Mouse (Mus musculus): ENCODE measurements at regions not wholly inside any gene's neighbourhood (a gene's known extent, or its start where the extent isn't known, plus 50 kb on each side); places are given as distances from the start of the nearest gene placed in this dataset.

- DNase-seq, result no peak
- intact Hi-C loops (cut with DNase I), result no loop called here
Observed at GRCm38 (mm10) chr6:91573487-91573886, 57.8 kb downstream of the Lsm3 start.

GRCm38 (mm10) chr6:91574414-91574813 lies 58.7 kb downstream of the Lsm3 start:
- intact Hi-C loops (cut with DNase I), result no loop called here
- DNase-seq, result no peak

DNA sequence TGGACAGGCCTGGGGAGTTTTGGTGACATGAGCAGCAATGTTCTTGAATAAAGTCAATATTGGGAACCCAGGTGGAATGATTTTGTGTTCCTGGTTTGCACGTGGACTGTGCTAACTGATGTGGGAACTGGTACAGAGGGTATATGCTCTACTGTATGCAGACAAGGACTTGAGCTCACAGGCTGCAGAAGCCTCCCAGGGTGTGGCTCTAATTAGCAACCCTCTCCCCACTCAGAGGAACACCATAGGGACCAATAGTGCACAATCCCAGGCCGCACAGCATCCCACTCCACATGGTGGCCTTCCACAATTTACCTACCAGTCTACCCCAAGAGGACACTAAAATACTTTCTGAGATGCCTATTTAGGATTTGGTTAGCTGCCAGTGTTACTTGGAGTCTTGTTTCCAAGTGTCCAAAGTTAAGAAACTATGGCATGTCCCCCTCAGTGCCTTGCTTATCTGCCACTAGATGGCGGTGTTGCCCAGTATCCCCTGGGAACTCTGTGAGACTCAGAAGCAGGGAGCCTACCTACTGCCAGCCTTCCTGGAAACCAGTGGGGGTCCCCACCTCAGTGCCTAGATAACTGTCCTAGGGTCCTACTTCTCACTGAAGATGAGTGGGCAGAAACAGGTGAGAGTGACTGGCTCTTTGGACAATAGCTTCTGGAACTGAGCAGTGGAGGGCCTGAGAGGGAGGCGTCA lies 60.1 kb downstream of the Lsm3 start:
- peak; percentile 80 to 85 for DNase-seq
- intact Hi-C loops (cut with DNase I), result loop anchor here (1.0 to 5.0 kb wide), 4 partner anchors 49 to 276 kb away; partner anchors contain the start of gene Slc6a6

DNA sequence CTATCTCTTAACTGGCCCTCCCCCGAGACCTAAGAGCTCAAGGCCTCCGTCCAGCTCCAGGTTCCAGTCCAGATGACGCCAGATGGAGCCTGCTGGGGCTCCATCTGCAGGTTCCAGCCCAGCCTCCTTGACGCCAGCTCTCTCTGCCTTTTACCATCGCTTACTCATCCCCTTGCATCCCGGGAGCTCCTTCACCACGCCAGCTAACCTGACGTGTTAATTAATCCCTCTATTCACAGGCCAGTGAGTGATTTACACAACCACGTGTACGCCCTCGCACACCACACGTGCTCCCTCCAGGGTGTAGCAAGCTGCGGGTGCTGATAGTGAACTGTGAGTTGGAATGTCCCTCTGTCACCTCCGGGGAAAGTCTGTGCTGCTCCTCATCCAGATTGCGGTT lies 61.2 kb downstream of the Lsm3 start:
- DNase-seq, result peak in 1 of 2 experiments; percentile 17
- intact Hi-C loops (cut with DNase I), result loop anchor here (1.0 to 5.0 kb wide), 4 partner anchors 50 to 275 kb away; partner anchors contain the start of gene Slc6a6

DNA sequence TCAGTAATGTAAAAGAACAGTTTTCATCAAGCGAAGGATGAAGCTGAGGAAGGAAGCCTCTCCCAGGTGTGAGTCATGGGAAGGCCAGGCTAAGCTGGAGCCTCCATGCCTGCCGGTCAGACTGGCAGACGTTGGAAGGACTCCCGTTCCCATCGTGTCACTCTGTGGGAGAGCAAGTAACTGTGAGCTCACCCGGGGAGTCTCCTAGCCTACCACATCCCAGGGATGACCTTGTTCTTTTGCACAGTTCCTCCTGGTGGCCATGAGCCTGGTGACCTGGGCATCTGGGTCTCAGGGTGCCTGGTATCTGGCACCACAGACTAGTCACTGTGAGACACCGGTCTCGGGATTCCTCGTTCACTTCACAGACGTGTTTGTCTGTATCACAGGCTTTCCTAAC lies 63.9 kb downstream of the Lsm3 start:
- no peak for DNase-seq
- intact Hi-C loops (cut with DNase I), result loop anchor here (5.0 kb wide), 1 partner anchor 273 kb away; no protein-coding TSS in a partner anchor

GRCm38 (mm10) chr6:91580607-91581006 lies 64.9 kb downstream of the Lsm3 start:
- no peak for DNase-seq
- intact Hi-C loops (cut with DNase I), result no loop called here

- no peak for DNase-seq
- intact Hi-C loops (cut with DNase I), result no loop called here
Observed at GRCm38 (mm10) chr6:91582338-91582737, 66.6 kb downstream of the Lsm3 start.

- intact Hi-C loops (cut with DNase I), result no loop called here
- DNase-seq, result no peak
Observed at GRCm38 (mm10) chr6:91583346-91583745, 67.6 kb downstream of the Lsm3 start.

DNA sequence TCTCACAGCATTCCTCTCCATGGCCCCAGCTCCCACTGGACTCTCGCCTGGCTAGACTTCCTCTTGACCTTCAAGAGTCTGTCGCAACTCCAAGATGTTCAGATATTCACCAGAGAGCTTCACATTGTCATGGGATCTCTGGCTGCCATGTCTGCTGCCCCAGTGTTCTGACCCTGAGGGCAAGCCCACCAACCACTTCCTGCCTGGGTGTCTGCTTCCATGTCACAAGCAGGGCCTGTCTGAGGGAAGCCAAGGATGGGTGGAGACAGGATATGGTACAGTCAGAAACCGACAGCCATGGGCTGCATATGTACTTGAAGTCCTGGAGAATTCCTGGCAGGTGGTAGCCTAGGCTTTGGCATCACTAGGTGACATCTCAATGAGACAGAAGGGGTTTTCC lies 69.8 kb downstream of the Lsm3 start:
- no peak for DNase-seq
- intact Hi-C loops (cut with DNase I), result no loop called here

- intact Hi-C loops (cut with DNase I), result no loop called here
- no peak for DNase-seq
Observed at GRCm38 (mm10) chr6:91589181-91589580, 73.5 kb downstream of the Lsm3 start.

- DNase-seq, result no peak
- intact Hi-C loops (cut with DNase I), result no loop called here
Observed at GRCm38 (mm10) chr6:91590395-91590794, 74.7 kb downstream of the Lsm3 start.

GRCm38 (mm10) chr6:91590806-91591571 lies 75.3 kb downstream of the Lsm3 start:
- peak; percentile 21 to 32 for DNase-seq
- intact Hi-C loops (cut with DNase I), result no loop called here

DNA sequence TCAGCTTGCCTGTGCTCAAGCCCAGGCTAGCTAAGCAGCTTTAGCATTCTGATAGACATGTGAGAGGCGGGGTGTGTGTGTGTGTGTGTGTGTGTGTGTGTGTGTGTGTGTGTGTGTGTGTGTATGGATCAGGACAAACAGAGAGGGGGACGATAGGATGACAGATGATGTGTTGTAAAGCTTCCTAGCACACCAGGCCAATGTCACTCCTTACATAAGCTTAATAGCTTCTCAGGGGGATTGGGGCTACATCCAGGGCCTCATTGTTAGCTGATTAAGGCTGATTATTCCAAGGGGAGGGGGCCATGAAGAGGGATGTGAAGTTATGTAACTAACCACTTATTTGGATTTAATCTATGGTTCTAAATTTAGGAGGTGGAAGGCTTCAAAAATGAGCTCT lies 76.9 kb downstream of the Lsm3 start:
- no peak for DNase-seq
- intact Hi-C loops (cut with DNase I), result no loop called here

- intact Hi-C loops (cut with DNase I), result no loop called here
- DNase-seq, result peak; percentile 95 to 96
Observed at GRCm38 (mm10) chr6:91598942-91599341, 83.2 kb downstream of the Lsm3 start.

GRCm38 (mm10) chr6:91600116-91600515 lies 83.7 kb upstream of the Slc6a6 start:
- intact Hi-C loops (cut with DNase I), result no loop called here
- no peak for DNase-seq

DNA sequence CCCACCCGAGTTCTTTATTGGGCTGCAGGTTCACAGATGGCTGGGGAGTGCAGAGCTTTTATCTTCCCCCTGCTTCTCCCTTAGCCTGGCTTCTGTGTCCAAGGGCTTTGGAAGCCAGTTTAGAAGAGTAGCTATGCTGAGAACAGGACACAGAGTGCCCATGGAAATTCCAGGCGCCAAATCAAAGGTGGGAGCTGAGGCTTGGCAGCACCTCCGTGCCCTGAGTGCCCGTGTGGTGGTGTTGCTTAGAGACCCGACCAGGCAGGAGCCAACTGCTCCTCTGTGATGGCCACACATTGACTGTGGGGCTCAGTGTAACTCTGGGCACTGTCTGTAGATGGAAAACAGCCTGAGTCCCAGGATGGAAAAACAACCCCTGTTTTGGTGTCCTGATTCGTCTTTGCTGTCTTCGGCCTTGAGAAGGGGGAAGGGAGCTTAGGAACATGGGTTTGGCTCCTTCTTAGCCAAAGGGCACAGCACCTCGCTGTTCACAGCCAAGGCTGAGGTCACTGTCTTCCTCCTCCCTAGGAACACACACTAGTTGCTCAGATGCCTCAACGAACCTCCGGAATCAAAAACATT lies 77.1 kb upstream of the Slc6a6 start:
- intact Hi-C loops (cut with DNase I), result no loop called here
- DNase-seq, result peak; percentile 40 to 58

- DNase-seq, result no peak
- intact Hi-C loops (cut with DNase I), result no loop called here
Observed at GRCm38 (mm10) chr6:91607613-91608272, 76.1 kb upstream of the Slc6a6 start.

GRCm38 (mm10) chr6:91609671-91610070 lies 74.2 kb upstream of the Slc6a6 start:
- intact Hi-C loops (cut with DNase I), result no loop called here
- no peak for DNase-seq

GRCm38 (mm10) chr6:91615022-91615421 lies 68.8 kb upstream of the Slc6a6 start:
- no peak for DNase-seq
- intact Hi-C loops (cut with DNase I), result no loop called here

- DNase-seq, result peak in 1 of 2 experiments; percentile 26
Observed at GRCm38 (mm10) chr6:91616541-91616940, 67.3 kb upstream of the Slc6a6 start.

DNA sequence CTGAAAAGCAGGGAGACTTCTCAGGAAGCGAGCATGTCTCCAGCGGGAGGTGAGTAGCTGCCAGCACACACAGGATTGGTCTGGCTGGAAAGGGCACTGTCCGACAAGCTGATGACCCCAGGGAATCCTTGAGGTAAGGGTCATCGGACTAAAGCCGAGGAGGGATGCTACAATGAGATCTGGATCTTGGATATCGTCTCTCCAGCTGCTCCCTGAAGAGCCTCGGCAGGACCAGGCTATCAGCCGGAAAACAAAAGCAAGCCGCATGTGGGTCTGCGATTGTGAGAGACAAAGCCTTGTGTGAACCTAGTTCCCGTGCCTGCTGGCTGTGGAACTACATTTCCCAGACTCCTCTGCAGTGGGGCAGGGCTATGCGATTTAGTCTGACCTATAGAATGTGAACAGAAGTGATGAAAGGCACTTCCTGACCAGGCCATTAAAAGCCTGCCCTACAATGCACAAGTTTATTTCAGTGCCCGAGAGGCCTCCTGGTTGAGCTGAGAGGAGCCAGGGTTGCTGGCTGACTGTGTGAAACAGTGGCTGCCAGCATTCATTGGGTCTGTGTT lies 66.7 kb upstream of the Slc6a6 start:
- intact Hi-C loops (cut with DNase I), result no loop called here
- peak; percentile 55 to 59 for DNase-seq

More at GRCm38 (mm10) chr6:91616541-91616940, 67.3 kb upstream of the Slc6a6 start:
- intact Hi-C loops (cut with DNase I), result no loop called here

Data from heart, postnatal 10 days (tissue).